Mouse (Mus musculus): ENCODE results near the gene Trdmt1.

- TF ChIP-seq POLR2A (IDR thresholded peaks at IDR 0.05; ENCODE audit: low read depth, low read length) (no peak; the same call in 1 of the 2 replicates), CTCF (IDR thresholded peaks at IDR 0.05; ENCODE audit: extremely low read depth, insufficient read depth, insufficient read length, insufficient replicate concordance) (no peak)
Observed at GRCm38 (mm10) chr2:13572647-13573407, 28.4 kb upstream of the Trdmt1 start.
